Mouse (Mus musculus) urinary bladder, postnatal 14 days (tissue): ENCODE measurements around the gene Astn2.

ENCODE experiments used
- DNase-seq: peaks from one replicate; pipeline ENCODE4 v3.0.0; 2021; ENCODE audit warnings: low spot score

Gene Astn2

GRCm38 (mm10) chr4:66404201-66404711, at the start of gene Astn2:
TSS of gene Astn2 (minus strand) at chr4:66404611.
- DNase-seq, result peak; percentile 4

GRCm38 (mm10) chr4:66450115-66450514, 45.7 kb upstream of the Astn2 start:
- no peak for DNase-seq

- no peak for DNase-seq
Measured at GRCm38 (mm10) chr4:66431256-66431655, 26.8 kb upstream of the Astn2 start.

GRCm38 (mm10) chr4:66425804-66426203, 21.4 kb upstream of the Astn2 start:
- no peak for DNase-seq

GRCm38 (mm10) chr4:66414778-66415177, 10.4 kb upstream of the Astn2 start:
- no peak for DNase-seq

- DNase-seq, result no peak
Measured at GRCm38 (mm10) chr4:66405086-66405485, 675 bp upstream of the Astn2 start.

GRCm38 (mm10) chr4:66403708-66404200, 657 bp downstream of the Astn2 start:
- no peak for DNase-seq

- DNase-seq, result no peak
Measured at GRCm38 (mm10) chr4:66403116-66403707, 1.2 kb downstream of the Astn2 start.

- DNase-seq, result peak; percentile 4
Measured at GRCm38 (mm10) chr4:66402611-66403010, 1.8 kb downstream of the Astn2 start.

GRCm38 (mm10) chr4:66401186-66401681, 3.2 kb downstream of the Astn2 start:
- DNase-seq, result no peak

GRCm38 (mm10) chr4:66399066-66399465, 5.3 kb downstream of the Astn2 start:
- peak; percentile 6 for DNase-seq

GRCm38 (mm10) chr4:66397216-66397615, 7.2 kb downstream of the Astn2 start:
- DNase-seq, result no peak

GRCm38 (mm10) chr4:66393294-66393693, 11.1 kb downstream of the Astn2 start:
- DNase-seq, result no peak

- no peak for DNase-seq
Measured at GRCm38 (mm10) chr4:66390480-66390879, 13.9 kb downstream of the Astn2 start.

GRCm38 (mm10) chr4:66378586-66378985, 25.8 kb downstream of the Astn2 start:
- no peak for DNase-seq

GRCm38 (mm10) chr4:66370557-66371071, 33.8 kb downstream of the Astn2 start:
- no peak for DNase-seq

- no peak for DNase-seq
Measured at GRCm38 (mm10) chr4:66365500-66365899, 38.9 kb downstream of the Astn2 start.

- DNase-seq, result no peak
Measured at GRCm38 (mm10) chr4:66344632-66345031, 59.8 kb downstream of the Astn2 start.

- no peak for DNase-seq
Measured at GRCm38 (mm10) chr4:66337443-66337842, 67.0 kb downstream of the Astn2 start.

GRCm38 (mm10) chr4:66330600-66331285, 73.7 kb downstream of the Astn2 start:
- DNase-seq, result no peak

- no peak for DNase-seq
Measured at GRCm38 (mm10) chr4:66321051-66321450, 83.4 kb downstream of the Astn2 start.

GRCm38 (mm10) chr4:66314806-66315484, 89.5 kb downstream of the Astn2 start:
- DNase-seq, result no peak
